Mouse (Mus musculus) left cerebral cortex, postnatal 10 days (tissue): ENCODE measurements at regions not wholly inside any gene's neighbourhood (a gene's known extent, or its start where the extent isn't known, plus 50 kb on each side); places are given as distances from the start of the nearest gene placed in this dataset.

Experiments
- DNase-seq, 2 experiments: peaks; one replicate each; pipeline ENCODE4 v3.0.0; 2021 to 2022; ENCODE audit warnings: low spot score in 2 of 2, mixed read lengths in 1 of 2; ENCODE audit errors: extremely low spot score in 1 of 2
- intact Hi-C: fragments of 180-260 bp; cut with DNase I; formaldehyde crosslinking; loops from one replicate; pipeline ENCODE4 v1.15.1; 2025

- intact Hi-C loops: no loop called here
- no peak for DNase-seq
These were observed 54.1 kb upstream of the Mtap start for GRCm38 (mm10) chr4:89082838-89083237.

- intact Hi-C loops: no loop called here
- no peak for DNase-seq
These were observed 58.4 kb upstream of the Mtap start for GRCm38 (mm10) chr4:89078485-89078884.

GRCm38 (mm10) chr4:89074705-89075104, 62.2 kb upstream of the Mtap start:
- no peak for DNase-seq
- intact Hi-C loops: no loop called here

- intact Hi-C loops: no loop called here
These were observed 66.5 kb upstream of the Mtap start for GRCm38 (mm10) chr4:89070430-89070829.

GRCm38 (mm10) chr4:89064401-89064800, 72.5 kb upstream of the Mtap start:
- intact Hi-C loops: no loop called here
- DNase-seq: no peak

More at GRCm38 (mm10) chr4:89070430-89070829, 66.5 kb upstream of the Mtap start:
- DNase-seq: no peak

GRCm38 (mm10) chr4:89062384-89062783, 74.5 kb upstream of the Mtap start:
- no peak for DNase-seq
- intact Hi-C loops: no loop called here

- intact Hi-C loops: no loop called here
- no peak for DNase-seq
These were observed 75.3 kb upstream of the Mtap start for GRCm38 (mm10) chr4:89061619-89062018.

- intact Hi-C loops: no loop called here
- no peak for DNase-seq
These were observed 79.3 kb upstream of the Mtap start for GRCm38 (mm10) chr4:89057573-89057972.

GRCm38 (mm10) chr4:89057135-89057534, 79.8 kb upstream of the Mtap start:
- no peak for DNase-seq
- intact Hi-C loops: no loop called here

- intact Hi-C loops: no loop called here
- no peak for DNase-seq
These were observed 81.0 kb upstream of the Mtap start for GRCm38 (mm10) chr4:89055969-89056368.

- intact Hi-C loops: no loop called here
- DNase-seq: no peak
These were observed 83.3 kb upstream of the Mtap start for GRCm38 (mm10) chr4:89053606-89054005.

GRCm38 (mm10) chr4:89051897-89052296, 85.0 kb upstream of the Mtap start:
- intact Hi-C loops: no loop called here

GRCm38 (mm10) chr4:89050551-89051199, 86.2 kb upstream of the Mtap start:
- intact Hi-C loops: no loop called here
- DNase-seq: no peak

More at GRCm38 (mm10) chr4:89051897-89052296, 85.0 kb upstream of the Mtap start:
- no peak for DNase-seq

- no peak for DNase-seq
- intact Hi-C loops: no loop called here
These were observed 87.1 kb upstream of the Mtap start for GRCm38 (mm10) chr4:89049592-89050440.

- intact Hi-C loops: no loop called here
- DNase-seq: no peak
These were observed 92.4 kb upstream of the Mtap start for GRCm38 (mm10) chr4:89044516-89044915.

- intact Hi-C loops: no loop called here
- no peak for DNase-seq
These were observed 92.9 kb upstream of the Mtap start for GRCm38 (mm10) chr4:89043982-89044381.

GRCm38 (mm10) chr4:89040856-89041255, 96.1 kb upstream of the Mtap start:
- DNase-seq: peak; percentile 15 to 17
- intact Hi-C loops: no loop called here

GRCm38 (mm10) chr4:89038906-89039305, 98.0 kb upstream of the Mtap start:
- no peak for DNase-seq
- intact Hi-C loops: no loop called here

- intact Hi-C loops: no loop called here
These were observed 98.8 kb upstream of the Mtap start for GRCm38 (mm10) chr4:89038135-89038534.

GRCm38 (mm10) chr4:89034822-89035221, 102.1 kb upstream of the Mtap start:
- DNase-seq: no peak
- intact Hi-C loops: no loop called here

More at GRCm38 (mm10) chr4:89038135-89038534, 98.8 kb upstream of the Mtap start:
- no peak for DNase-seq
